Mouse (Mus musculus) intestine, embryonic 14.5 days (tissue): ENCODE results near the gene Tmprss11g. TPM values are rescaled to one million over a fixed set of nuclear protein-coding genes. Genes with fewer than 3 reads are reported as not detected.

ENCODE experiments used
- ATAC-seq: fragments of 200-750 bp; cut with Nextera tagmentation; replicated peaks from 2 replicates; pipeline ENCODE4 v1.8.0; 2017; ENCODE audit warnings: low read depth, moderate number of reproducible peaks, moderate TSS enrichment, moderate library complexity; ENCODE audit not compliant: low FRiP score, low TSS enrichment
- DNase-seq: peaks from one replicate; pipeline ENCODE4 v3.0.0-alpha.2; 2018; ENCODE audit warnings: low spot score
- H3K27ac ChIP-seq: fragments of 300-500 bp; sonication (generic); 2 replicates; pipeline ENCODE4 v1.5.1; 2014; ENCODE audit warnings: low read depth, mild to moderate bottlenecking, control low read depth
- H3K27me3 ChIP-seq: fragments of 300-500 bp; sonication (generic); replicated peaks from 2 replicates; pipeline ENCODE4 v1.6.1; 2014; ENCODE audit warnings: low read length, control low read depth; ENCODE audit not compliant: control insufficient read depth, insufficient read depth
- H3K36me3 ChIP-seq: fragments of 300-500 bp; sonication (generic); 2 replicates; pipeline ENCODE4 v1.6.1; 2014; ENCODE audit warnings: low read length, control low read depth; ENCODE audit not compliant: control insufficient read depth, insufficient read depth
- H3K4me1 ChIP-seq: fragments of 300-500 bp; sonication (generic); replicated peaks from 2 replicates; pipeline ENCODE4 v1.6.1; 2014; ENCODE audit warnings: low read length, control low read depth, mixed read lengths; ENCODE audit not compliant: control insufficient read depth, insufficient read depth
- H3K4me2 ChIP-seq: fragments of 300-500 bp; sonication (generic); 2 replicates; pipeline ENCODE4 v1.6.1; 2014; ENCODE audit warnings: low read length
- H3K4me3 ChIP-seq: fragments of 300-500 bp; sonication (generic); 2 replicates; pipeline ENCODE4 v1.5.1; 2014; ENCODE audit warnings: low read depth, low read length, control low read depth, mixed read lengths
- H3K9ac ChIP-seq: fragments of 300-500 bp; sonication (generic); 2 replicates; pipeline ENCODE4 v1.6.1; 2014; ENCODE audit warnings: mild to moderate bottlenecking, low read length
- H3K9me3 ChIP-seq: fragments of 300-500 bp; sonication (generic); 2 replicates; pipeline ENCODE4 v1.6.1; 2016; ENCODE audit warnings: low read length, control low read depth; ENCODE audit not compliant: control insufficient read depth
- WGBS: fragments of 180-500 bp; shearing (Covaris S2); extraction: QIAGEN DNeasy Blood & Tissue Kit; methylation state at CpG from one replicate; pipeline ENCODE4 v1.1.7; 2014; 5-methylcytosine and 5-hydroxymethylcytosine counted together
- polyA plus RNA-seq: library from polyadenylated mRNA; unstranded; fragments of >200 nt; fragmentation: Nextera tagmentation; extraction: Ambion mirVana; gene quantifications from 2 replicates; pipeline ENCODE4 v1.2.1, GENCODE M21; 2014

Gene Tmprss11g
- polyA plus RNA-seq, 1 experiment from 2014 or later, result not detected

GRCm38 (mm10) chr5:86468890-86469289, 49.5 kb downstream of the Tmprss11g start, which contains the start of gene Tmprss11a:
Tmprss11a (minus strand) TSS chr5:86468990.
- no peaks in the 10 kb centered on the region for H3K27me3 ChIP-seq
- H3K4me3 ChIP-seq, result no peak within 1 kb of the TSS
- H3K4me2 ChIP-seq, result no peak within 1 kb of the TSS
- no peaks in the 10 kb centered on the region for H3K4me1 ChIP-seq
- DNase-seq (no peak), ATAC-seq (no peak)
- no peak within 1 kb of the TSS for H3K27ac ChIP-seq
- H3K9ac ChIP-seq, result no peak within 1 kb of the TSS
- no peaks in the 10 kb centered on the region for H3K36me3 ChIP-seq
- no peaks in the 10 kb centered on the region for H3K9me3 ChIP-seq
- WGBS, result 75% methylated on average over 4 of the region's 4 CpGs

DNA sequence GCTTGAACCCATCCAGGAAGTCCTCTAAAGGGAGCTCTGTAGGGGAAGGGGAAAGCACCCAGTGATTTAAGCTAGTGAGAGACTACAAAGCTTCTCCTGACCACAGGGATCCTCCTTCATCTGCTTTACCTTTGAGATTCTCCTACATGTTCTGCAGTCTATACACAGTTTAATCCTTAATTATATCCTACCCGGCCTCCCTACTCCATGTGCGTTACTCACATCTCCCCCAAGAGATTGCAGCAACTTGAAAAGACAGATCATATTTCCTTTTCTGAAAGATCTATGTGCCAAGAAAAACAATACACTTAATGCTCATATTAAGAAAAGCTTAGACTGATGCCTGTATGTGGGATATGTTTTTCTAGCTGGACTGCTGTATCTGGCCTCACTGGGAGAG, 79.1 kb downstream of the Tmprss11g start:
- Histone ChIP-seq H3K4me2 (no peak overlapping the region), H3K9ac (no peak overlapping the region), H3K4me3 (no peak overlapping the region), H3K9me3 (no peaks in the 10 kb centered on the region), H3K27me3 (no peaks in the 10 kb centered on the region), H3K27ac (no peak overlapping the region), H3K4me1 (no peaks in the 10 kb centered on the region), H3K36me3 (no peaks in the 10 kb centered on the region)
- ATAC-seq, result no peak
- no peak for DNase-seq
- 70% methylated on average over 2 of the region's 2 CpGs for WGBS

DNA sequence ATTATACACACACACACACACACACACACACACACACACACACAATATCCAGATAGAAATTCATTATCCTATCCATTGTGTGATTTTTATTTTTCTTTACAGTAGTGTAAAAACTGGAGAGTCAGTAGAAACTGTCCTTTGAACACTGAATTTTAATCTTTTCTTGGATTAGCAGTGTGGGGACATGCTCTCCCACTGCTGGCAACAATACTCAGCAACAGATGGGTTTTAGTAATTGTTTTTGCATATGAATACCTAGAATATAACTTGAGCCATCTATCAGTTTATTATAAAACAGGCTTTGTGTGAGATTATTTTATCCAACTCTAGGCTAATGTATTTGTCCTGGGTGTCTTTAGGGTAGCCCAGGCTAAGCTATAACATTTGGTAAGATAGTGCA, 79.9 kb downstream of the Tmprss11g start:
- H3K9ac ChIP-seq, result no peak overlapping the region
- H3K27me3 ChIP-seq, result no peaks in the 10 kb centered on the region
- DNase-seq, result no peak
- no peaks in the 10 kb centered on the region for H3K9me3 ChIP-seq
- ATAC-seq, result no peak
- H3K4me1 ChIP-seq, result no peaks in the 10 kb centered on the region
- no peak overlapping the region for H3K4me3 ChIP-seq
- H3K27ac ChIP-seq, result no peak overlapping the region
- H3K36me3 ChIP-seq, result no peaks in the 10 kb centered on the region
- no peak overlapping the region for H3K4me2 ChIP-seq

Other genes with a start within 250 kb of the Tmprss11g start
- not detected in 2 replicates for gene Tmprss11c, start 229.3 kb downstream of the Tmprss11g start, polyA plus RNA-seq
- gene Tmprss11d, start 145.2 kb downstream of the Tmprss11g start, polyA plus RNA-seq, result not detected in 2 replicates
- 0.17 TPM in 1 of 2 replicates, not detected in the other for gene Tmprss11a, start 49.6 kb downstream of the Tmprss11g start, polyA plus RNA-seq
- 0.19 TPM in 1 of 2 replicates, not detected in the other for gene Tmprss11f, start 113.8 kb upstream of the Tmprss11g start, polyA plus RNA-seq
- gene Tmprss11b, start 157.8 kb upstream of the Tmprss11g start, polyA plus RNA-seq, result not detected in 2 replicates
- not detected in 2 replicates for gene Tmprss11e, start 227.2 kb upstream of the Tmprss11g start, polyA plus RNA-seq